Mouse (Mus musculus): ENCODE data around the gene Eif2ak4.

DNA sequence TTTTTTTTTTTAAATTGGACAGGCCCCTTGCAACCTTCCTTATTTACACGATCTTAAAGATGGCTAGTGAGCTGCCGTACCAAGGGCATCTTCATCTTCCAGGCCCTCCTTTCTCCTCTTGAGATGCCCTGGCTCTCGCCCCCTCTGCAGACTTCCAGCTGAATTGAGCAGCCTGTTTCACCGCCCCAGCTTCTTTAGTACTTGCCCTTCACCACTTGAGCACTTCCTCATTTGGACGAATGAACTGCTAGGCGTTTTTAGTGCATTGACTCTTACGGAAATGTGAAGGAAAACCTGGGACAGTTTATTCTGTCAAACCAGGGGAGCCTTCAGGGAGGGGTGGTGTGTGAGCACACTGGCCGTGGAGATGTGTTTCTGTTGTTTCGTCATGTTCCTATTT, 40.9 kb downstream of the Eif2ak4 start:
- TF ChIP-seq POLR2A (IDR thresholded peaks at IDR 0.05; ENCODE audit: borderline replicate concordance, insufficient read depth, low read length) (no peak), CTCF (IDR thresholded peaks at IDR 0.05; ENCODE audit: borderline replicate concordance, insufficient read depth, low read depth, low read length) (no peak)

All from cerebellum, adult 2 months (tissue).